Mouse (Mus musculus): ENCODE measurements around the gene Troap.
"Not testable (repeated sequence)": the region's sequence is repeated elsewhere in the genome, so short reads cannot be mapped to it uniquely, and the experiment has no call there.

Gene Troap

GRCm38 (mm10) chr15:99040920-99041856, 33.2 kb upstream of the Troap start:
- DNase-seq (ENCODE audit: low read depth, low spot score), result no peak

- no peak for DNase-seq (ENCODE audit: low read depth, low spot score)
These were observed 32.0 kb upstream of the Troap start for GRCm38 (mm10) chr15:99042334-99042733.

GRCm38 (mm10) chr15:99044854-99045253, 29.5 kb upstream of the Troap start:
- no peak for DNase-seq (ENCODE audit: low read depth, low spot score)

GRCm38 (mm10) chr15:99045734-99046133, 28.6 kb upstream of the Troap start:
- DNase-seq (ENCODE audit: low read depth, low spot score), result not testable (repeated sequence)

- DNase-seq (ENCODE audit: low read depth, low spot score), result peak; percentile 46
These were observed 24.7 kb upstream of the Troap start for GRCm38 (mm10) chr15:99049473-99050253.

- no peak for DNase-seq (ENCODE audit: low read depth, low spot score)
These were observed 21.0 kb upstream of the Troap start for GRCm38 (mm10) chr15:99053373-99053772.

GRCm38 (mm10) chr15:99055040-99055439, 19.3 kb upstream of the Troap start, which contains the start of gene Prph:
TSS of gene Prph (plus strand) at chr15:99055174.
- no peak for DNase-seq (ENCODE audit: low read depth, low spot score)

GRCm38 (mm10) chr15:99055511-99055961, 18.8 kb upstream of the Troap start:
- DNase-seq (ENCODE audit: low read depth, low spot score), result no peak

- no peak for DNase-seq (ENCODE audit: low read depth, low spot score)
These were observed 18.0 kb upstream of the Troap start for GRCm38 (mm10) chr15:99056332-99056731.

- DNase-seq (ENCODE audit: low read depth, low spot score), result no peak
These were observed 8.7 kb upstream of the Troap start for GRCm38 (mm10) chr15:99065557-99066165.

- DNase-seq (ENCODE audit: low read depth, low spot score), result no peak
These were observed 2.4 kb upstream of the Troap start for GRCm38 (mm10) chr15:99071988-99072387.

GRCm38 (mm10) chr15:99074600-99075333, 392 bp downstream of the Troap start:
- peak; percentile 96 for DNase-seq (ENCODE audit: low read depth, low spot score)

- DNase-seq (ENCODE audit: low read depth, low spot score), result not testable (repeated sequence)
These were observed 1.6 kb downstream of the Troap start for GRCm38 (mm10) chr15:99076011-99076410.

- no peak for DNase-seq (ENCODE audit: low read depth, low spot score)
These were observed 4.0 kb downstream of the Troap start for GRCm38 (mm10) chr15:99078181-99078910.

GRCm38 (mm10) chr15:99079804-99080203, 5.4 kb downstream of the Troap start:
- DNase-seq (ENCODE audit: low read depth, low spot score), result no peak

GRCm38 (mm10) chr15:99082322-99082721, 7.9 kb downstream of the Troap start:
- no peak for DNase-seq (ENCODE audit: low read depth, low spot score)

GRCm38 (mm10) chr15:99082840-99083239, 8.5 kb downstream of the Troap start:
- DNase-seq (ENCODE audit: low read depth, low spot score), result no peak

GRCm38 (mm10) chr15:99083258-99083657, 8.9 kb downstream of the Troap start:
- DNase-seq (ENCODE audit: low read depth, low spot score), result no peak

GRCm38 (mm10) chr15:99083867-99084557, 9.6 kb downstream of the Troap start:
- DNase-seq (ENCODE audit: low read depth, low spot score), result no peak

- no peak for DNase-seq (ENCODE audit: low read depth, low spot score)
These were observed 10.2 kb downstream of the Troap start for GRCm38 (mm10) chr15:99084618-99085017.
